ENCODE assay signal across 12 mouse cellular contexts in the genomic region with DNA sequence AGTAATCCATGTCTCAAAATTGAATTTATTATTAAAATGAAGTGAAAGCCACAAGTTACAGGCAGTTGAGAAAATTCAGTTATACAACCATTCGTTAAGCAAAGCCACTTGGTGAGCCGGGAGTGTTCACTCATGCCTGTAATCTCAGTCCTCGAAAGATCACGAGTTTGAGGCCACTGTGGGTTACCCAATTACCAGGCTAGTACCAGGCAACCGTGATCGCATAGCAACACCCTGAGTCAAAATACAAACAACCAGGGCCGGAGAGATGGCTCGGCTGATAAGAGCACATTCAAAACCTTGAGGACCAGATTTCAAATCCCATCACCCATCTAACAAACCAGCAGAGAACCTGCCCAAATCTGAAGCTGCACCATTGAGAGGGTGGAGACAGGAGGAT. TPM values are rescaled to one million over a fixed set of nuclear protein-coding genes. Genes with fewer than 3 reads are reported as not detected.
A peak's percentile ranks its signal among the peaks of the same experiment; 100 is the strongest.
DNase-seq lines count a peak whose midpoint lies in the region; TF ChIP-seq lines count a peak whose summit lies in the region.
"Had no signal": no experiment of that assay in that cellular context is flagged by ENCODE, and none has a peak within 500 bp of the region (broad histone marks: within the 10 kb centered on the region; RNA-seq: fewer than 3 reads in every experiment).

No protein-coding gene starts in this region.

- H3K9ac ChIP-seq in CH12.LX (ENCODE audit: insufficient read depth, low read depth), result peak overlapping the region; percentile 79

- peak overlapping the region; percentile 57; the same call in 1 of the 2 replicates for H3K4me2 ChIP-seq in CH12.LX (ENCODE audit: insufficient read depth, low read depth, poor library complexity, severe bottlenecking)

- peak overlapping the region; percentile 91 for H3K27ac ChIP-seq in gastrocnemius, adult 2 months
- H3K27ac ChIP-seq in CH12.LX (ENCODE audit: insufficient read depth, low read depth), result peak overlapping the region; percentile 97
- no peak overlapping the region for H3K27ac ChIP-seq in kidney, adult 2 months (ENCODE audit: insufficient read depth, low read depth, low read length)

- DNase-seq in gastrocnemius, adult 2 months, result no peak
- no peak for DNase-seq in gastrocnemius, postnatal 36 days
- peak; percentile 76 for DNase-seq in CH12.LX (ENCODE audit: extremely low read depth)
- DNase-seq in kidney, adult 2 months, result peak; percentile 92
- peak; percentile 22 for DNase-seq in lung, postnatal 14 days
- no peak for DNase-seq in thymus, postnatal 14 days
- DNase-seq in right cerebral cortex, postnatal 10 days (ENCODE audit: low spot score in 2 of 2), result no peak
- DNase-seq in gastrocnemius, adult 18-20 months (ENCODE audit: low spot score), result no peak

- 34% methylated on average over 8 of the region's 8 CpGs for WGBS in kidney, adult 2 months

- no peaks in the 10 kb centered on the region for H3K79me2 ChIP-seq in CH12.LX (replicated peaks; ENCODE audit: control insufficient read depth, extremely low read depth, insufficient read depth, poor library complexity, severe bottlenecking)

- TF ChIP-seq RAD21 in CH12.LX (IDR thresholded peaks at IDR 0.05; ENCODE audit: low read depth, low read length), result no peak

- no peak overlapping the region for H3K4me3 ChIP-seq in gastrocnemius, adult 2 months
- H3K4me3 ChIP-seq in CH12.LX (replicated peaks in 1 of 3; ENCODE audit: low read depth in 2 of 3, low read length in 2 of 3, poor library complexity in 1 of 3), result peak overlapping the region in 1 of 3 experiments; percentile 63
- H3K4me3 ChIP-seq in kidney, adult 2 months (ENCODE audit: insufficient read depth, low read depth, low read length), result no peak overlapping the region
- H3K4me3 ChIP-seq: myocyte had no signal

- intact Hi-C loops in gastrocnemius, adult 2 months (cut with DNase I), result loop anchor here (2.0 kb wide), 1 partner anchor 42 kb away; no protein-coding TSS in a partner anchor
- intact Hi-C loops in gastrocnemius, postnatal 36 days (cut with DNase I), result loop anchor here (5.0 kb wide), 1 partner anchor 43 kb away; no protein-coding TSS in a partner anchor

- in situ Hi-C loops in CH12.LX (cut with MboI; ENCODE audit: low pct_ligation_motif_present, low pct_unique_long_range_greater_than_20kb, low sequenced_read_pairs), result loop anchor here (5.0 kb wide), 1 partner anchor 67 kb away; no protein-coding TSS in a partner anchor

- no peak for TF ChIP-seq CTCF in gastrocnemius, adult 2 months (IDR thresholded peaks at IDR 0.05)
- no peak for TF ChIP-seq CTCF in CH12.LX (conservative IDR thresholded peaks at IDR 0.05 in 1 of 2, IDR thresholded peaks at IDR 0.05 in 1 of 2; ENCODE audit: low read depth in 2 of 2, low read length in 2 of 2)
- no peak for TF ChIP-seq CTCF in kidney, adult 2 months (conservative IDR thresholded peaks at IDR 0.05; ENCODE audit: insufficient read depth, insufficient read length, low read depth, low read length)

- H3K9me3 ChIP-seq in CH12.LX (replicated peaks; ENCODE audit: low read length), result peaks cover 11% of the 10 kb centered on the region

- peak; percentile 38; the same call in 1 of the 2 replicates for TF ChIP-seq EP300 in CH12.LX (IDR thresholded peaks at IDR 0.05; ENCODE audit: low read length)

- dilution Hi-C loops in CH12.LX (cut with MboI; ENCODE audit: extremely low pct_ligation_motif_present, extremely low pct_unique_long_range_greater_than_20kb, low sequenced_read_pairs), result no loop called here

- H3K36me3 ChIP-seq in CH12.LX (replicated peaks in 1 of 2; ENCODE audit: control insufficient read depth in 1 of 2, insufficient read depth in 1 of 2, low read length in 1 of 2), result peaks cover 0 to 6% of the 10 kb centered on the region in 2 experiments
- no peaks in the 10 kb centered on the region for H3K36me3 ChIP-seq in kidney, adult 2 months (ENCODE audit: control insufficient read depth, insufficient read depth, low read length)

- peak; percentile 20; the same call in 1 of the 2 replicates for TF ChIP-seq POLR2A in CH12.LX (IDR thresholded peaks at IDR 0.05; ENCODE audit: low read depth, low read length)
- no peak for TF ChIP-seq POLR2A in kidney, adult 2 months (IDR thresholded peaks at IDR 0.05; ENCODE audit: low read depth, low read length)

- no peaks in the 10 kb centered on the region for H3K27me3 ChIP-seq in CH12.LX (replicated peaks)
- no peaks in the 10 kb centered on the region for H3K27me3 ChIP-seq in kidney, adult 2 months (replicated peaks; ENCODE audit: control insufficient read depth, insufficient read depth, low read length)

- peaks cover 13 to 62% of the 10 kb centered on the region in 2 experiments for H3K4me1 ChIP-seq in CH12.LX (ENCODE audit: control insufficient read depth in 1 of 2, insufficient read depth in 2 of 2)
- H3K4me1 ChIP-seq in kidney, adult 2 months (ENCODE audit: control insufficient read depth, insufficient read depth, low read length), result peaks cover 31% of the 10 kb centered on the region

TF ChIP-seq in CH12.LX, 34 proteins besides CTCF, POLR2A, EP300 and RAD21:
- TF ChIP-seq NELFE (IDR thresholded peaks at IDR 0.05; ENCODE audit: low read depth, low read length), result no peak
- peak; percentile 37; the same call in 1 of the 2 replicates for TF ChIP-seq MAX (IDR thresholded peaks at IDR 0.05; ENCODE audit: low read length)
- 0 out of 2 replicates have a peak, but pooled peaks have one; percentile 46 for TF ChIP-seq SIN3A (IDR thresholded peaks at IDR 0.05; ENCODE audit: low read length)
- 0 out of 2 replicates have a peak, but pooled peaks have one; percentile 11 for TF ChIP-seq IRF4 (IDR thresholded peaks at IDR 0.05; ENCODE audit: low read depth, low read length)
- no peak for TF ChIP-seq CHD1 (IDR thresholded peaks at IDR 0.05; ENCODE audit: low read depth, low read length)
- TF ChIP-seq UBTF (IDR thresholded peaks at IDR 0.05; ENCODE audit: low read depth, low read length), result no peak
- no peak for TF ChIP-seq ELF1 (IDR thresholded peaks at IDR 0.05; ENCODE audit: low read depth, low read length)
- 0 out of 2 replicates have a peak, but pooled peaks have one; percentile 21 for TF ChIP-seq TCF12 (IDR thresholded peaks at IDR 0.05; ENCODE audit: low read depth, low read length)
- TF ChIP-seq KAT2A (IDR thresholded peaks at IDR 0.05; ENCODE audit: insufficient replicate concordance, low read length), result no peak
- peak; percentile 92 for TF ChIP-seq BHLHE40 (IDR thresholded peaks at IDR 0.05; ENCODE audit: low read depth, low read length)
- TF ChIP-seq ETS1 (conservative IDR thresholded peaks at IDR 0.05; ENCODE audit: low read depth, low read length), result peak; percentile 55
- peak; percentile 56 for TF ChIP-seq MXI1 (IDR thresholded peaks at IDR 0.05; ENCODE audit: low read depth, low read length)
- no peak; the same call in 1 of the 2 replicates for TF ChIP-seq MAFK (IDR thresholded peaks at IDR 0.05; ENCODE audit: insufficient replicate concordance, low read length)
- no peak for TF ChIP-seq MEF2A (IDR thresholded peaks at IDR 0.05; ENCODE audit: borderline replicate concordance, low read depth, low read length)
- TF ChIP-seq RCOR1 (conservative IDR thresholded peaks at IDR 0.05; ENCODE audit: low read depth, low read length), result 0 out of 2 replicates have a peak, but pooled peaks have one; percentile 35

RNA-seq across cellular contexts. Expression of a gene that starts 40.9 kb away (rescaled TPM):
- total RNA-seq in gastrocnemius, adult 2 months (2021), result 10 to 100 TPM; 43.4 to 46.9 TPM
- 10 to 100 TPM; 31.6 to 41.6 TPM for total RNA-seq in gastrocnemius, postnatal 36 days (2021)
- total RNA-seq in CH12.LX (2012; rRNA removed) (20.4 and 35.4 TPM in 2 replicates), CH12.LX (2014; rRNA removed) (4.2 and 4.4 TPM in 2 replicates)
- polyA plus RNA-seq in CH12.LX (2012; ENCODE audit: insufficient read length, low read depth), result 29.7 and 44.8 TPM in 2 replicates
- polyA plus RNA-seq in kidney, adult 2 months (2012; rRNA removed), result 13.4 and 13.9 TPM in 2 replicates
- 10 to 100 TPM; 40.0 to 42.4 TPM for total RNA-seq in gastrocnemius, adult 18-20 months (2021)

RNA-seq across cellular contexts. Expression of a gene that starts 49.7 kb away (rescaled TPM):
- not detected for total RNA-seq in gastrocnemius, adult 2 months (2021)
- not detected for total RNA-seq in gastrocnemius, postnatal 36 days (2021)
- total RNA-seq in CH12.LX (2012; rRNA removed) (not detected in 2 replicates), CH12.LX (2014; rRNA removed) (not detected in 2 replicates)
- not detected in 2 replicates for polyA plus RNA-seq in CH12.LX (2012; ENCODE audit: insufficient read length, low read depth)
- polyA plus RNA-seq in kidney, adult 2 months (2012; rRNA removed), result 0.90 and 1.3 TPM in 2 replicates
- total RNA-seq in gastrocnemius, adult 18-20 months (2021), result not detected
- total RNA-seq: MEL had no signal
- polyA plus RNA-seq: heart, postnatal 0 days; limb, embryonic 11.5 days; myocyte had no signal

Comparison
In these comparisons a context has a peak if more than half of its experiments do, and no peak if none do; other contexts are left out.
1. DNase-seq: peak in CH12.LX (single experiment), kidney, adult 2 months (single experiment) and lung, postnatal 14 days (single experiment); none in gastrocnemius, adult 2 months (single experiment), gastrocnemius, postnatal 36 days (0 of 2), thymus, postnatal 14 days (single experiment), right cerebral cortex, postnatal 10 days (0 of 2) and gastrocnemius, adult 18-20 months (single experiment).